Mouse (Mus musculus): ENCODE measurements around the gene Acot11.
A peak's percentile ranks its signal among the peaks of the same experiment; 100 is the strongest.
"Not testable (repeated sequence)": the region's sequence is repeated elsewhere in the genome, so short reads cannot be mapped to it uniquely, and the experiment has no call there.

The Acot11 gene

DNA sequence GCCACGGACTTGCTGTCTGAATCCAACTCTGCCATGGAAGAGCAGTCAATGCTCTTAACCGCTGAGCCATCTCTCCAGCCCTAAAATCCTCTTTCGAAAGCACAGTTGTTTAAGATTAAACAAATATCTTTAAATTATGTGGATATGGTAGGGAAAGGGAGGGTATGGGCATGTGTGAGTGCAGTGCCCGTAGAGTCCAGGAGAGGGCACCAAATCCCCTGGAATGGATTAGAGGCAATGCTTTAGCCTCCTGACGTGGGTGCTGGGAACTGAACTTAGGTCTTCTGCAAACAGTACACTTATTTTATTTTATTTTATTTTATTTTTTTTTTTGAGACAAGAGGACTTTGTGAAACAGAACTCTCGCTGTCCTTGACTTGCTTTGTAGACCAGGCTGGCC, 5.2 kb upstream of the Acot11 start:
- DNase-seq (ENCODE audit: low spot score), result no peak

GRCm38 (mm10) chr4:106807287-106807686, 2.5 kb upstream of the Acot11 start:
- no peak for DNase-seq (ENCODE audit: low spot score)

DNA sequence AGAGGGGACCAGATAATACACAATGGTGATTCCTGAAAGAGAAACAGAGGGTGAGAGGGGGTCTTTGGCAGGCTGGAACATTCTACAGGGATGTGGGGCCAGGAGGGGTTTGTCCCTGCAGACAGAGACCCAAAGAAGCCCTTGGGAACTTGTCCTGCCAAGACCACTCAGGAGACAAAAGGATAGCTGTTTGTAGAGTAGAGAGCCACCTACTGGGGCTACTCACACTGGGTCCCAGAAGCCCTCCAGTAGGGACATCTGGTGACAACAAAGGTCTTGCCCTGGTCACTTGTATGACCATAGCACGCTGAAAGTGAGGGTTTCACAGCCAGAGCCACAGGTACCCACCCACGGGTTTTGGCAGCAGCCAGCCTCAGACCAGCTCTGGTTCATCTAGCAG, 1.1 kb upstream of the Acot11 start:
- no peak for DNase-seq (ENCODE audit: low spot score)

DNA sequence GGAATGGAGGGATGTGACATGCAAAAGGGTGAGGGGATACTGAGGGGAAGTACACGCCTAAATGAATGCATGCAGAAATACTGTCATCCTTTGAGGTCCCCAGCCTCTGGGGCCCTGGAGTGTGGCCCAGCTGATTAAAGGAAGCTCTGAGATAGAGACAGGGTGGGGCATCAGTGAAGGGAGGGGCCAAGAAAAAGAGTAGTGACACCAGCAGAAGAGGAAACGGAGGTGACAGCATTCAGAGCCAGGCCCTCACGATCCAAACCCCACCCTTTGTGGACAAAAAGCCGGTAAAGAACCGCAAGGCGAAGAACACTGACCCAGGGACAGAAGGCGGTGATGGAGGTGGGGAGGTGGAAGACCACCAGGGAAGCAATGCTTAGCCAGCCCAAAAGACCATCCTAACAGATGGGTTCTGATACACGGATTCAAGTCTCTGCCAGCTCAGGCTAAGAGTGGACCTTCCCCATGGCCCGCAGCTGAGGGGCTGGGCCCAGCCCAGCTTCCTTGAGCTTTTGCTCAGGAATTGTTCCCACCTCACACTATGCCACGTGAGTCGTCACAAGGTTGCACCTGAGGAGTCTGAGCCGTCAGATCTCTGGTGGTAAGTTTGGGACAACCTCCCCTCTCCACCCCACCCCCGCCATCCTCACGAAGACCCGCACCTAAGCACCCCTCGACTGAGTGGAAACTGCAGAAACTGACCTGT, 443 bp downstream of the Acot11 start:
- DNase-seq (ENCODE audit: low spot score), result no peak

DNA sequence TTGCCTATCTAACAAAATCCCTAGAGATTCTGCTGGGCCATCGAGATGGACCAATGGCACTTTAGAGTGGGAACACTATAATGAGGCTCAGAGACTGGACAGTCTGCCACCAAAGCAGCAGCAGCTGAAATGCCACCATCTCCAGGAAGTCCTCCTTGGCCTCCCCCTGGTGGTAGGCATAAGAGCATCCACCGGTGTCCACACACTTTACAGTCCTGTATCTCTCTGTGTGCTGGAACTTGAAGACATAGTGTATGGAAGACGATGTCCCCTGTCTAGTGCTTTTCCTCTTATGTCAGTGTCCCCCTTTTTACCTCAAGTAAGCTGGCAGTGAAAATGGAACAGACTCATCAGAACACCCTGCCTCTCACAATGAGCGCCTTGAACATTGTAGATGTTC, 1.0 kb downstream of the Acot11 start:
- DNase-seq (ENCODE audit: low spot score), result no peak

- peak; percentile 63 for DNase-seq (ENCODE audit: low spot score)
Observed at GRCm38 (mm10) chr4:106799772-106800336, 4.9 kb downstream of the Acot11 start.

DNA sequence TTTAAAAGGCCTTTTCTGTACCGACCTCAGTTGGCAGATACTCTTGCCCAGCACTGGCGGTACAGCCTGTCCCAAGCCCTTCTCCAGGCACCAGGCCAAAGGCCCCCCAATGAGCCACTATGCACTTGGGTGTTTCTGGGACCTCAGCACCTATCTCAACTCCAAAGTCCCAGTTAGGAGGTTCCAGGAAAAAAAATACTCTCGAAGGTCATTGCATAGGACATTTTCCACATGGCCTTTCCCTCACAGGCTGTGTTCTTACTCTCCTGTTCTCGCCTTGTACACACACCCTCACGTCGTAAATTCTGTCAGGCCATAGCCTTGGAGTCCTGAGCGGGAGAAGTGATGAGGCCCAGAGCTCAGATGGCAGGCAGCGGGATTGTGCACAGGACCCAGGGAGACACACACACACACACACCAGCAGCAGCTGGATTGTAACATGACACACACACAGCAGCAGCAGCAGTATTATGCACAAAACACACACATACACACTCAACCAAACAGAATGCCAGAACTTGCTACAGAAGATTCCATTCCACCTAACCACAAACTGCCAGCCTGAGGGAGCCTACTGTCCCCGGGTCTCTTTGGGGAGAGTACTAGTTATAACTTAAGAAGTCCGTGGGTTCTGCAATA, 5.8 kb downstream of the Acot11 start:
- DNase-seq (ENCODE audit: low spot score), result peak; percentile 41

DNA sequence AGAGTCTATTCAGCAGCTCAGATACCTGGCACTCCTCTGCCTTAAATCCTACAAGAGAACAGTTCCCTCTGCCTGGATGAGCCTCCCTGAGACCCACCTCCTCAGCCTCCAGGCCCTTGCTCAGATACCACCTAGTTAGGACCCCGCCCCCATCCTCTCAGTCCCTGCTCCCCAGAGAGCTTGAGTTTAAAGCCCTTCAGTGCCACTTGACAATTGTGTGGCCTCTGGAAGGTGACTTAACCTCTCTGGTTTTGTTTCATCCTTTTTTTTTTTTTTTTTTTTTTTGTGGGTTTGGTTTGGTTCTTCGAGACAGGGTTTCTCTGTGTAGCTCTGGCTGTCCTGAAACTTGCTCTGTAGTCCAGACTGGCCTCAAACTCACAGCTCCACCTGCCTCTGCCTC, 9.5 kb downstream of the Acot11 start:
- DNase-seq (ENCODE audit: low spot score), result no peak

DNA sequence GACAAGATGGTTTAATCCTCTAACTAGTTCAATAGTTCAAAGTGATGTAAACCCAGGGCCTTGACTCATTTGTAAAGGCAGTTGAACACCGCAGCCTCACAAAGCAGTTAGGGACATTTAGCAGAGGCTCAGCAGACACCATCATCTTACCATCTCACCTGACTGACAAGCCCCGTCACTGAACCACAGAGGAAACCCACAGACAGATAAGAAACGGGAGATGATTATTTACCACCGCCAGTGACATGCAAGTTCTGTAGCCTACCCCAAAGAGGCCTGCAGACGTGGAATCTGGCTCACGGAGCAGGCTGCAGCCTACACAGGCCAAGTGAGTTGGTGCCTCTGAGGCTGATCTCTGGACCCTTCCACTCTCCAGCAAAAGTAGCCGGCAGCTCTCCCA, 10.6 kb downstream of the Acot11 start:
- DNase-seq (ENCODE audit: low spot score), result peak; percentile 74

- not testable (repeated sequence) for DNase-seq (ENCODE audit: low spot score)
Observed at GRCm38 (mm10) chr4:106793826-106794225, 11.0 kb downstream of the Acot11 start.

DNA sequence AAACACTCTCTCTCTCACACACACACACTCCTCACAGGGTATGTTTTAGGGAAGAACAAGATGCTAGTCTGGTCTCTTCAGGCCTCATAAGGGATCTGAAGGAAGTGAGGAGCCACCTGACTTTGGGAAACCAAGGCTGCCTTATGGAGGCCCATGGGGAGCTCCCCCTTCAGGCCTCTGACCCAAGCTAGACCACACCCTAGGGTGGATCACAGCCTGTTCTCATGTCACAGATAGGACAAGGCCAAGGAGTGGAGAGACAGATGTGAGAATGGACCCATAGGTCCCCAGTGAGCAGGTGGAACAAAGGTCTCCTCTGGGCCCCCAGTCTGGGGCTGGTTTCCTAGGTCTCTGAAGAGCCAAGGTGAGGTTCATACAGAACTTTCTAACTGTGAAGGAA, 12.5 kb downstream of the Acot11 start:
- DNase-seq (ENCODE audit: low spot score), result no peak

DNA sequence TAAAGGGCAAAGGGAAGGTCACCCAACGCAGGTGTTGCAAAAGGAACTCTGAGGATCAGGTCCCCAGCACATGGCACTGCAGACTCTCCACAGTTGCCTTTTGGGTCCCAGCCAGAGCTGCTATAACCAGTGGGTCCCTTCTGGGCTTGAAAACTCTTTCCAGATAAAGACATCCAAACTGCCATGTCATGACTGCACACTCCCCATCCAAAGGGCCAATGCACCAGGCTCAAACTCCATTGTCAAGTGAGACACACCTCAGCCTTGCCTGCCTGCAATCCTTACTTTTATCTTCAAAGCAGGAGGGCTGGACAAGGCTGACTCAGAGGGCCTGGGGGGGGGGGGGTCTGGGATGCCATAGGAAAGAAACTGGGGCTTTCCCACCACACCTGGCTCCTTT, 13.9 kb downstream of the Acot11 start:
- DNase-seq (ENCODE audit: low spot score), result no peak

- not testable (repeated sequence) for DNase-seq (ENCODE audit: low spot score)
Observed at GRCm38 (mm10) chr4:106790218-106790617, 14.6 kb downstream of the Acot11 start.

- DNase-seq (ENCODE audit: low spot score), result no peak
Observed at GRCm38 (mm10) chr4:106789705-106790104, 15.1 kb downstream of the Acot11 start.

DNA sequence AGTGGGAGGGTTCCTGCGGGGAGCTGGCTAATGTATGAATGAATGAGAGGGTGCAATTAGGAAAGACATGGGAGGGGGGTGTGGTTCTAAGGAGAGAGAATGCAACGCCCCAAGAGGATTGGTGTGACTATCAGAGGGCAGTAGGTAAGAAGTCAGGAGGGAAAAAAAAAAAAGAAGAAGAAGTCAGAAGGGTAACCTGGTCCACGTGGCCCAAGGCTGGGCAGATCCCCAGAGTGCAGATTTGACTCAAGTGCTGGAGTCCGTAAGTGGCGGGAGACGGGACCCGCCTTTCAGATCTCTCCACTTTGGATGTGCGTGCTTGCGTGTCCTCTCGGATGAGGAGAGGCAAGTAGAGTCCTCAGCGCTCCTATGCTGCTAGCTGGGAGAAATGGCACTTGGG, 16.2 kb downstream of the Acot11 start:
- no peak for DNase-seq (ENCODE audit: low spot score)

- no peak for DNase-seq (ENCODE audit: low spot score)
Observed at GRCm38 (mm10) chr4:106787830-106788229, 17.0 kb downstream of the Acot11 start.

- DNase-seq (ENCODE audit: low spot score), result no peak
Observed at GRCm38 (mm10) chr4:106785753-106786540, 18.9 kb downstream of the Acot11 start.

GRCm38 (mm10) chr4:106785345-106785744, 19.5 kb downstream of the Acot11 start:
- DNase-seq (ENCODE audit: low spot score), result no peak

GRCm38 (mm10) chr4:106784806-106785205, 20.0 kb downstream of the Acot11 start:
- no peak for DNase-seq (ENCODE audit: low spot score)

GRCm38 (mm10) chr4:106783137-106783536, 21.7 kb downstream of the Acot11 start:
- DNase-seq (ENCODE audit: low spot score), result no peak

DNA sequence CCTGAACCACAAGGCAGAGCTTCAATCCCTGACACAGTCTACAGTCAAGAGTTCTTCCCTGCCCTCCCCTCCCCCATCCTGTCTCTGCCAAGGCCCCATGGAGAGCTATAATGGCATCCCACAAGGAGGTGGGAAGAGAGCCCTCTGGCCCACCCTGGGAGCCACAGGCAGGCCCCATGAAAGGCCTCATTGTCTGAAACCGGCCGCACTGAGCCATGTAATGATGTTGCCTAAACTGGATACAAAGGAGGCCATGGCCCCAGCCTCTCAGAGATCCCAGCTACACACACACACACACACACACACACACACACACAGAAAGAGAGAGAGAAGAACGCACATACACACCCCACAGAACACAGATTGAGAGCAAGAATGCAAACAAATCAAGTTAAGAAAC, 24.8 kb downstream of the Acot11 start:
- DNase-seq (ENCODE audit: low spot score), result no peak

GRCm38 (mm10) chr4:106778116-106778788, 26.5 kb downstream of the Acot11 start:
- DNase-seq (ENCODE audit: low spot score), result peak; percentile 86

Measured in testis, postnatal 14 days (tissue).